Mouse (Mus musculus): ENCODE results near the gene Dip2c. TPM values are rescaled to one million over a fixed set of nuclear protein-coding genes. Genes with fewer than 3 reads are reported as not detected.

Gene Dip2c
- total RNA-seq, 2 experiments from 2014 or later = 35.8 to 38.7 TPM

DNA sequence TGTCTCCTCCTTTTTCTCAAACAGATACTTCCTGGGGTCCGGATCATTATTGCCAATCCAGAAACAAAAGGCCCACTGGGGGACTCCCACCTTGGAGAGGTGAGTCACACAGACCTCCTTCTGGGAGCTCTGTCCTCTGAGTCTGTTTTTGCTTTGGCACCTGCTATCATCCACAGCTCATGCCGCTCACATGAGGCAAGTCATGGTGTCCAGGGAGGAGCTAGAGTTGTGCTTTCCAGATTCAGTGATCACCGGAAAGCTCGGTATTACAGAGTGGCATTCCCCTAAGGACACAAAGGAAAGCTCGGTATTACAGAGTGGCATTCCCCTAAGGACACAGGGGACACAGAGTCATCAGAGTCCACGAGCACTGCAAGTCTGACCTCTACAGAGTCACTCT, 380.3 kb downstream of the Dip2c start:
- DNase-seq (ENCODE audit: low spot score in 2 of 2) = no peak

DNA sequence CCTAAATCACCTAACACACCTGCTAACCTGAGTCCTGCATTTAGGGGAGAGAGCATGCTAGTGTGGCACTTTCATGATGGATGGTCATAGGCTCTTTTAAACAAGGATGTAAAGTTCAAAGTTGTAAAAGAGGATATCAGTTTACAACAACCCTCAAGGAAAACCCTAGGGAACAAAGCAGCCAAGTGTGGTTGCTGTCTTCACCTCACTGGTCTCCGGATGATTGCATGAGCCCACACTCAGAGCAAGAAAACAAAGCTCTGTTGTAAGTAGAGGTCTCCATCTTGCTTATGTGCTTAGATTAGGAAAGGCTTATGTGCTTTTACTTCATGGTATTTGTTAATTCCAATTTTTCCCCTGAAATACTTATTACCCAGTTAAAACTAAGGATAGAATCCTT, 384.4 kb downstream of the Dip2c start:
- no peak for DNase-seq (ENCODE audit: low spot score in 2 of 2)

DNA sequence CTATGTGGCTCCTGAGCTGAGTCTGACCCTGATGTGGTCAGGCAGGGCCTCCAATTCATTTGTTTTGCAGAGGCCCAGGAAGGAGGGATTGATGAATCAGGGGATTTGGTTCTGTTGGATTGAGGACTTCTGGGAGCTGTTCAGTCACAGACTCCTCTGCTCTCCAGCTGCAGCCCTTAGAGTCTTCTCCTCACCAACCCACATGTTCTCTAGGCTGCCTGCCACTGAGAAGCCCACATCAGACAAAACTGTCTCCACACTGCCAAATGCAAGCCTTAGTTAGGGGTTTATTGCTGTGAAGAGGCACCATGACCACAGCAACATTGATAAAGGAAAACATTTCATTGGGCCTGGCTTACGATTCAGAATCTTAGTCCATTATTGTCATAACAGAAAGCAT, 387.3 kb downstream of the Dip2c start:
- no peak for DNase-seq (ENCODE audit: low spot score in 2 of 2)

DNA sequence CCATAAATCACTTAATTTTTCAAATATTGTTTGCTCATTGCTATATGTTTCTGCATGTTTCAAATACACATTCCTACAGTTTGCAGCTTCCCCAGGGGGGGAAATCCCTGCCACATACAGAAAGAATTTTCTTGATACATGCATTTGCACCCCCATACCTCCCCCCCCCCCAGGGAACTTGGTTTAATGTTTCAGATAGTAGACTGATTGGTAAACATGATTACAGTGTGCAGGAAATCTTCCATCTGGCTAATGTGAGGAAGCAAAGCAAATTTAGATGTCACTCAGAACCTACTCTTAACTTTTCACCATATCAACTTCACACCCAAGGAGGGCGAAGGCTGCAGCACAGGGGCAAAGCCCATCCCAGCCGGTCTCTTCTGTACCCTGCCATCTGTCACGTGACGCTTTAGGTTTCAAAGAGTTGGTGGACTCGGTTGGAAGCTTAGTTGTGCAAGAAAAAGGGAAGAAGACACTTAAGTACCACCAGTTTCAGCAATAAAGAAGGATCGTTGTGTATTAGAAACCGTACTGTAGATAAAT, 391.7 kb downstream of the Dip2c start:
- no peak for DNase-seq (ENCODE audit: low spot score in 2 of 2)

DNA sequence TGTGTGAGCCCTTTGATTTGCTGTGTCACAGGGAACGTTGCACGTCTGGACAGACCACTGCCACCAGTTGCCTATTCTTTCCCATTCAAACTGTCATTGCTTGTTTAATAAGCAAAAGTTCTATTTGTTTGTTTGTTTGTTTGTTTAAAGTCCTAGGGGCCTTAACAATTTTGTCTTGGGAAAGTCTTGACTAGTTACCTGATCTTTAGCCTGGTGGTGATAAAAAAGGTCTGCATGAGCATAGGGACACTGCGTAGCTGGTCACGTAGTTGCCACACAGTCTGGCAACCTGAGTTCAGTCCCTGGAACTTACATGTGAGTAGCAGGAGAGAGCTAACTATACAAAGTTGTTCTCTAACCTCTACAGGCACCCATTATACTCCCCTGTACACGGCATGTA, 392.9 kb downstream of the Dip2c start:
- no peak for DNase-seq (ENCODE audit: low spot score in 2 of 2)

DNA sequence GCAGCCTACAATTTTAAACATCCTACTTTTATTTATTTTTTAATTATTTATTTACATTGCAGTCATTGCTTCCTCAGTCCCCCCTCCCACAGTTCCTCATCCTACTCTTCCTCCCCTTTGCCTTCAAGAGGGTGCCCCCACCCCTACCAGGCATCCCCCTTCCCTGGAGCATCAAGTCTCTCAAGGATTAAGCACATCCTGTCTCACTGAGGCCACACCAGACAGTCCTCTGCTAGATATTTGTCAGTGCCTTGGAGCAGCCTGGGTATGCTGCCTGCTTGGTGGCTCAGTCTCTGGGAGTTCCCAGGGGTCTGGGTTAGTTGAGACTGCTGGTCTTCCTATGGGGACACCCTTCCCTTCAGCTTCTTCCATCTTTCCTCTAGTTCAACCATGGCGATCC, 397.8 kb downstream of the Dip2c start:
- DNase-seq (ENCODE audit: low spot score in 2 of 2) = no peak

DNA sequence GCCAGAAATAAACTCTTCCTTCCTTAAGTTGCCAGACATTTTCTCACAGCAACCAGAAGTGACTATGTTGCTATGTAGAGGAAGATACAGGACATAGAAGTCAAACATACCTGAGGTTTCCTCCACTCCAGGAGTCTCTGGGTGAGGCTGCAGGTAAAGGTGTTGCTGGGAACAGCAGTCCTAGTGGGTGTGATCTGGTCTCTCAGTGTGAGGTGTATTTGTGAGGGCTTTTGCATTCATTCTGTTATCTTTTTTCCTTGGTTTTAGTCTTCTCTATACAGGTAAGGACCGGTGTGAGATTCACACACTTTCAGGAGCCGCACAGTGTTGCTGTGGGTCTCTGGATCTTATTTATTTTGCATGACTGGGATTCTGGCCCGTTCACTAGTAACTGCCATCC, 405.2 kb downstream of the Dip2c start:
- DNase-seq (ENCODE audit: low spot score in 2 of 2) = no peak

DNA sequence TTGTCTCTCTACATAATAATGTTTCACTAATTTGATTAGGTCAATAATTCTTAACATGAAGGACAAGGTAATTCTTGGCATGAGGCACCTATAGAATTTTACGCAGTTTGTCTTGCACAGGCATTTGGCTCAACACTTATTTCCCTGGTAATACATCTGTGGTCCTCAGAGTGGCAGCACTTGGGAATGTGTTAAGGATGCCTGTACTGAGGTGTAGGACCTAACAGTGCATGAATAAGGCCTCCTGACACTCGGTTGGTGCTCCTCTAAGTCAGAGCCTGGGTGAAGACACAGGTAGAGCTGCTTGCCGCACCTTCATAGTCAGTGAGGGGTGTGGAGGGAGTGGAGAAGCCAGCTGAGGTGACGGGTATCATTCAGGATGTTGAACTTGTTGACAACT, 407.0 kb downstream of the Dip2c start:
- DNase-seq (ENCODE audit: low spot score in 2 of 2) = no peak

DNA sequence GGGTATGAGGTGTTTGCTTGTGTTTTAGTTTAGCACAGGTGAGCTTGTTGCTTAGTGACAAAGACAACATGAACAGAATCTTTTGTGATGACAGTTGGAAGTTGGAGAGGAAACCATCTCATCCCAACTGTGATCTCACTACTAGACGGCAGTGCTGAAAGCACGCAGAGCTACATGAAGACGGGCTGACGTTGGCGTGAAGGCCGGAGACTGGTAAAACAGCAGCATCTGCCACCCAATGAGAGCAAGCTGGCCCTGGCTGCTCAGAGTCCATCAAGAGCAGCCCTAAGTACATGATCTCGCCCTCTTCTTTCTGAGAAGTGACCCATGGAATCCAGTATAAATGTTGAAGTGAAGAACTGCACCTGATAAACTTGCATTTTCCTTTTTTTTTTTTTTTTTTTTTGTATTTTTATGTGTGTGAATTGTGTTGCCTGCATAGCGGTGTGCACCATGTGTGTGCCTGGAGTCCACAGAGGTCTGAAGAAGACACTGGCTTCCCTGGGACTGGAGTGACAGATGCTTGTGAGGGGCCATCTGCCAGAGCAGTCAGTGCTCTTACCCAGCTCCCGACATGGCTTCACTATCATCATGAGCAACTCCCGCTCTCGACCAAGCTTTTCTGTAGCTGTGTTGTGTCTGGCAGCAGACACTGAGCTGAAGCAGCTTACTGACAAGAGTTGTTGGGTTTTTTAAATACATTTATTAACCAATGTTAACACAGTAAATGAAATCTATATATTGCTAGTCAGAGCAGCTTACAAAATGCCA, 408.0 kb downstream of the Dip2c start:
- no peak for DNase-seq (ENCODE audit: low spot score in 2 of 2)

DNA sequence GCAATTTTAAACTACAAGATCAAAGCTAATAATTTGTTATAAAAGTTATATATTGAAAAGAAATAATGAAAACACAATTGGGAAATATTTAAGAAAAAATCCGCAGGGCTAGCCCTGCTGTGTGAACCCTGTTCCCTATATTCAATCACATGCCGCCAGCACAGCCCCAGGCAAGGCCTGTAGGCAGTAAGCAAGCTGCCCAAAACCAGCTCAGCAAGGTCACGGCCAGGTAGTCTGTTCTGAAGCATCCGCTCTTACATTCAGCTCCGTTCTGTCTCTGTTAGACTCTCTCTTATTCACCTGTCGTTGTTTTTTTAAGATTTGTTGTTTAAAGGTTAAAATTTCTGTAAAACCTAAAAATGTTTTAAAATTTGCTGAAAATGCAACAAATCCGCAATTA, 409.9 kb downstream of the Dip2c start:
- DNase-seq (ENCODE audit: low spot score in 2 of 2) = no peak

DNA sequence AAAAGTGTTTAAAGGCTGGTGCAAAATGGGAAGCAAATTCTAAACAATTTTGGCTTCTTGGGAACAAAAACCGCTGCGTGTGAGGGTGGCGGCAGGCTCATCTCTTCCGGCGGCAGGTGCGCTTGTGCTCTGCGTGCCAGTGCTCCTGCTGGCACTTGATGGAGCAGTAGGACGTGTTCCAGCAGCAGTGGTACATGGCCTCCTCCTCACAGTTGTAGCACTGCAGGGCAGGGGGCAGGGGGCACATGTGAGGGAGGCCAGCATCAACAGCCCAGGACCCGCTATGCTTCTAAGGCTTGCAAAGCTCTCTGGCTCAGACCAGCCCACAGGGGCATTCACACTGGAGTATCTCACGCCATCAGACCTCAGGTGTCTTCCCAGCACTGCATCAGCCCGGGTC, 410.4 kb downstream of the Dip2c start:
- no peak for DNase-seq (ENCODE audit: low spot score in 2 of 2)

DNA sequence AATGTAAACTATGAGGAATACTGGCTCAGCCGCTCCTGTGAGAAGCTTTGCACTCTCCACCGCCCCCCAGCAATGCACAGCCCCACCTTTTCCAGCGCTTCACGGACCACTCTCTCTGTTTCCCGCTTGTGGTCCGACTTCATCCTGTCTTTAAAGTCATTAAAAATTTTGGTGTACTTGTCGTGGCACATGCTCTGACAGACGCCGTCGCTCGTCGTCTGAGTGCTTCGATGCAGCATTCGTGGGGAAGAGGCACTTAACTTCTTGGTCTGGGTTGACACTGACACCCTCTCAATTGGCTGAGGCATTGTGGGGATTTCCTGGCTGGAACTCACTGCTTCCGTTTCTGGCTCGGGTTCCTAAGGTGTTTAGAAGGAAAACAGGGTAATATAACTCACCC, 413.0 kb downstream of the Dip2c start:
- DNase-seq (ENCODE audit: low spot score in 2 of 2) = no peak

DNA sequence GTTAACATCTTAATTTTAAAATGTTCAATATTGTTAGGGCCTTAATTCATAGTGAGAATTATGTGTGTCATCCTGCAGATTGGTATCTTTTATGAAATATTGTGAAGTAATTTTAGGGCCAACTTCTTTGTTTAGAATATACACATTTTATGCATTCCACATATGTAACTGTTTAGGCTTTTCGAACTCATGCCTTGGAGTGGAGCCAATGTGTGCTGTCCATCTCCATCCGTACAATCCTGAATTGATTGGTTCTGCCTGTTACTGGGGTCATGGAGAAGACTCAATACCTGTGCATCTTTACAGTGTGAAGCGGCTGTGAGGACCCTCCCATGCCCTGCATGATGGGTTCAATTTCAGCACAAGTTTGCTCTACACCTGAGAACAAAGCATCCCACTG, 416.5 kb downstream of the Dip2c start:
- no peak for DNase-seq (ENCODE audit: low spot score in 2 of 2)

DNA sequence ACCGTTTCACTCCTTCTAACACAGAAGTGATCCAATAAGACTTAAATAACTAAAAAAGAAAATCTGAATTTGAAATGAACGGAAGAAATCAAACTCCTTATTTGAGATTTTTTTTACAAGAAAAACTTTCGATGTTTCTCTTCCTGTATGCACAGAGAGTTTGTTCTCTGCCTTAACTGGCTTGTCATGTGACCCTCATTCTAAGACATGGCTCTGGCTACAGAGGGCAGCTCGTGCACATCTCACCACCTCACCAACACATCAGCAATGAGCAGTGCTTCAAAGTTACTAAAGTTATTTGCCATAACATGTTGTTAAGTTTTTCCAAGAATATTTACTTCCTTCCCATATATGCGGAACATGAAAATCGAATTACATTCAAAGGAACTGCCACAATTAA, 418.3 kb downstream of the Dip2c start:
- DNase-seq (ENCODE audit: low spot score in 2 of 2) = no peak

DNA sequence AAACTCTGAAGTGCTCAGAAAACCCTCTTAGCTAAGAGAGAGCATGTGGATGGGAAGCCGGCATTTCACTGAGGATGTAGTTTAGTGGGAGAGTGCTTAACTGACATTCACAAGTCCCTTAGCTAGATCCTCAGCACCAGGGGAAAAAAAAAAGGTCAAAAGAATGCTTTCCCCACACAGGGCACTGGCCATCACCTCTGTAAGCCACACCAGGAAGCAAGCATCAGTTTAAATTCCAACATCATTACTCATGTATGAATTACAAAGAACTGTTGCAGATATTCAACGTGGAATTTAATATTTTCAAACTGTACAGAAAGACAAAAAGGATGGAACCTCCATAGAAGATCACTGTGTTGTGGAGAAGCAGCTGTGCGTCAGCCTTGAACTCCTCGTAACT, 419.1 kb downstream of the Dip2c start:
- no peak for DNase-seq (ENCODE audit: low spot score in 2 of 2)

DNA sequence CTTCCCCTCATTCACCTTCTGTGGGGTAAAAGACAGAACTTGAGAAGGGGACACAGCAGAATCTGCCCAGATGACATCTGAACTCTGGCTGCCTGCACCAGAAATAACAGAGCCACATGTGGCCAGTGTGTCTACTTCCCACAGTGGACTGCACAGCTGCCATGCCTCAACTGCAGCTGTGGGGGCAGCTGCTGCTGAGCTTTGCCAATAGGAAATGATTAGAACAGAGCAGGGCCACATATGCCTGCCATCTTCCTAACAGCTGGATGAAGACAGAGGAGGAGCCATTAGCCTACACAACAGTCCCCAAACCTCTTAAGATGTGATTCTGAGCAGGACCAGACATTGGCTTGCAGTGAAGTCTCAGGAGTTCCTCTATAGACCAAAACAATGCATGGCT, 419.5 kb downstream of the Dip2c start:
- peak in 1 of 2 experiments; percentile 22 for DNase-seq (ENCODE audit: low spot score in 2 of 2)

DNA sequence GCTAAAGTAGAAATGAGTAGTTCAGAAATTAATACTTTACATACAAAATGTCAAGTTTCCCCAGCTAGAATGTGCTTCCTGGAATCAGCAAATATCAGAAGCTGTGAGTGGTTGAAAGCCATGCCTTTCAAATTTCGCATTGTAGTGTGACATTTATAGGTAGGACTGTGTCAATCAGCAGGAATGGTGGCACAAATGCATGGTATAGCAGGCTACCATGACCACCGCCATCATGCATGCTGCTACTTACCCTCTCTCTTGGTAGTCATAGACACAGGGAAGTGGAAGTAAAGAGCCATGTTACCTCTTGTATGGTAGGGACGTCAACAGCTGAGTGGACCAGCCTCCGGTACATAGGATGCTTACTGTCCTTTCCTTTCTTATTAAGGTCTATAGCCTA, 421.0 kb downstream of the Dip2c start:
- no peak for DNase-seq (ENCODE audit: low spot score in 2 of 2)

DNA sequence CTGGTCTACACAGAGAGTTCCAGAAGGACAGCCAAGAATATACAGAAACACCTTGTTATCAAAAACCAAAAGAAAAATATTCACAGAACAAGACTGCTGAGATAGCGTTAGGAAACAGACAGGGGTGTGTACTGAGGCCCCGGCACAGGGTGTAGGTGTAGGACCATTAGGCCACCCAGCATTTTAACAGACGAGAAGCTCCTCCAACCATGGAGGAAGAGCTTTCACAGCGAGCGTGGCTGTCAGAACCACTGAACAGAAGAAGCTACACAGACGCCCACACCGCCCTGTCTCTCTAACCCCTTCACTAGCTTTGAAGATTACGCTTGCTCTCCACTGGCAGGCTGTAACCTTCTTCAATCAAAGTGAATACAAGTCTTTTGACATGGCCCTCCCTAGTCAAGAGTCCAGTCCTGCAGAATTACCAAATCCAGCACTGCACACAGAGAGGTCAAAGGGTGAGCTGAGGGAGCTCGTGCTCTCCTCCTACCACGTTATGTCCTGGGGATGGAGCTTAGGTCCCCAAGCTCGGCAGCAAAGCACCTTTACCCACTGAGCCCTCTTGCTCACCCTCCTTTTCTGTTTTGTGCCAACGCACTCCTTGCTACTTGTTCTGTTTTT, 426.4 kb downstream of the Dip2c start:
- DNase-seq (ENCODE audit: low spot score in 2 of 2) = no peak

DNA sequence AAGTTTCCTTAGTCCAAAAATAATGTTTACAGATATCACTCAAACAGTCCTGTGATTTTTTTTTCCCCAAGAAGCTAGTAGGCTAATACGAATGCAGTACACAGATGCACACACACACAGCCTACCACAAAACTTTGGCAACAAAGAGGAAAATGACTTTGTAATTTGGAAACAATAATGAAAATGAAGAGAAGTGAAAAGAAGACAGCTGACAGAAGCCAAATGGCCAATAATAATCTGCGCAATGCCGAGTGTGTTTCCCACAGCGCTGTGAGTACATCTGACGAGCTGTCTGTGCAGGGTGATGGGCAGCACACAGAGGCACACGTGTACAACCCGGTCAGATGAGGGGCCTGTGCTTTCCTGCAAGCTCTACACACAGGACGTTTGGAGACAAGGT, 430.4 kb downstream of the Dip2c start:
- DNase-seq (ENCODE audit: low spot score in 2 of 2) = no peak

DNA sequence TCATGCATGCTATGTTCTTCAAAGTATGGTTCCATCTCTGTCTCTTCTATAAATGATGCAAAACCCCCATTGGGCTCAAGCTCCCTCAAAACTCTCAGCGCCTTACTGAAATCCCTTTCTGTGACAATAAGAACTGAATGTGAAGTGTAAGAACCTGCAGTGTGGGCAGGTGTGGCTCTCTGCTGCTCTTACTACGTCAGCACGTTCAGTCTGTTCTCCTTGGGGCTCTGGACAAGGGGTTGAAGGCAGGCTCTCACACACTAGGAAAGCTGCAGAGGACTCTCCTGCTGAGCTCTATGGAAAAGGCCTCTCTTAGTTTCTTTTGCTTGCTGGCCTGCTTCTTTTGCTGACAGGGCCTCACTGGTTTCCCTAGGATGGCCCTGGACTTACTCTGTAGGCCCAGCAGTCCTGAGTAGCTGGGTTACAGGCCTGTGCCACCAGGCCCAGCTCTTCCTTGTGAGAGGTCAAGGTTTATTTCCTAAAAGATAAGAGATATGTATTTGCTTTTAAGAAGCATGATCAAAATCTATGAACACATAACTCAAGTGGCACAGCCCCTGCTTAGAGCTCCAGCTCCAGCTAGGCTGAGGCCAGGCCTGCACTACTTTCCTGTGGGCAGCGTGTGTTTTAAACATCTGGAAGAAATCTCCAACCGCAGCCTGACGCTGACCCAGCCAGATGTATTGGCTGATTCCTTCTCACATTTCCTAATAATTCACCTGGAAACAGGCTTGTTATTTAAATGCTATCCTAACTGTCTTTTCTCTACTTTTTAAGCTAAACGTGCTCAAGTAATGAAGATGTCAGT, 432.3 kb downstream of the Dip2c start:
- no peak for DNase-seq (ENCODE audit: low spot score in 2 of 2)

DNA sequence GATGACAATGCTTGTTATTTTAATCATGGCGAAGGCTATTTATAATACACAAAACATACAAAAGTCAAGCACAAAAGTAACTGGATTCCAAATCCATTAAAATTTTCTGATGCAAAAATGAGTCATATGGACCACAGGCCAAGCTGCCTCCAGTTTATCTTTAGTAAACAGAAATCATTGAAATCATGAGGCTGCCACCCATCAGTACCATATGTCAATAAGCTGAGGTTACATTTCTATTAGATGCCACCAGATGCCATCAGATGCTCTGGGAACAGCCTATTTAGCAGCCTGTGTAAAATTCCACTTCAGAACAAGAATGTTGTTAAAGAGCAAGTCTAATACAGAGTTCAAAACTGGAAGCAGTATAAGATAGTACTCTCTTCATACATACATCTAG, 436.1 kb downstream of the Dip2c start:
- no peak for DNase-seq (ENCODE audit: low spot score in 2 of 2)

DNA sequence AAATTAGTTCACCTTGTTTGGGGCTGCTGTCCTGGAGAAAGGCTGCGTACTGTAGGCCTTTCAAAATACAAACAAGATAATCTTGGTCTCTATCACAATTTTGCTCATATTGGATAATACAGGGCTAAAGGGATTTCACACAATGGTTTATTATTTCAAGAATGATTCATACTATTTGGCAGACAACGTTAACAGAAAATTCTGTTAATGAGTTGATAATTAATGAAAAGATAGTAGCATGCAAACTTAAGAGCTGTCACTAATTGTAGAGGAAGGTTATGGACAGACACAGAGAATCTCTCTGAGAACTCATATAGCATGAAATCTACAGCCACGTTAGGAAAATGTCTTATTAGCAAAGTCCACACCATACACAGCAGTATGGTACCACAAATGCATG, 436.6 kb downstream of the Dip2c start:
- DNase-seq (ENCODE audit: low spot score in 2 of 2) = no peak
